Mouse (Mus musculus): ENCODE measurements around the gene Tubal3. TPM values are rescaled to one million over a fixed set of nuclear protein-coding genes. Genes with fewer than 3 reads are reported as not detected.

Tubal3 gene
- not detected in 2 replicates for polyA plus RNA-seq (2011; ENCODE audit: insufficient read depth, insufficient read length, low read depth, missing spikeins)

- no peak within 1 kb of the TSS for H3K27ac ChIP-seq (ENCODE audit: insufficient read depth, low read length)
Observed at GRCm38 (mm10) chr13:3917571-3918311, at the start of gene Tubal3, which contains the start of gene Net1. Tubal3 (plus strand) TSS chr13:3918274. Net1 (minus strand) TSS chr13:3918220.

GRCm38 (mm10) chr13:3869901-3870300 lies 48.2 kb upstream of the Tubal3 start:
- Histone ChIP-seq H3K36me3 (ENCODE audit: control insufficient read depth, insufficient read depth, low read length, poor library complexity, severe bottlenecking) (no peaks in the 10 kb centered on the region), H3K27me3 (ENCODE audit: control insufficient read depth, insufficient read depth, low read length, poor library complexity, severe bottlenecking) (no peaks in the 10 kb centered on the region), H3K9me3 (replicated peaks; ENCODE audit: control insufficient read depth, insufficient read depth, low read length, poor library complexity, severe bottlenecking) (no peaks in the 10 kb centered on the region), H3K27ac (ENCODE audit: insufficient read depth, low read length) (no peak overlapping the region), H3K9ac (ENCODE audit: low read depth, poor library complexity, severe bottlenecking) (no peak overlapping the region), H3K4me3 (ENCODE audit: low read depth, low read length) (no peak overlapping the region), H3K4me1 (ENCODE audit: control insufficient read depth, insufficient read depth, low read length) (no peaks in the 10 kb centered on the region)
- TF ChIP-seq POLR2A (IDR thresholded peaks at IDR 0.05; ENCODE audit: insufficient read depth, low read length) (no peak), CTCF (IDR thresholded peaks at IDR 0.05; ENCODE audit: low read depth, low read length) (no peak), EP300 (IDR thresholded peaks at IDR 0.05; ENCODE audit: insufficient read depth, low read depth, low read length) (no peak)

More at GRCm38 (mm10) chr13:3917571-3918311, at the start of gene Tubal3, which contains the start of gene Net1:
- Histone ChIP-seq H3K4me3 (ENCODE audit: low read depth, low read length) (peak within 1 kb of the TSS; percentile 87), H3K27me3 (ENCODE audit: control insufficient read depth, insufficient read depth, low read length, poor library complexity, severe bottlenecking) (no peaks in the 10 kb centered on the region), H3K36me3 (ENCODE audit: control insufficient read depth, insufficient read depth, low read length, poor library complexity, severe bottlenecking) (no peaks in the 10 kb centered on the region), H3K4me1 (ENCODE audit: control insufficient read depth, insufficient read depth, low read length) (no peaks in the 10 kb centered on the region), H3K9me3 (replicated peaks; ENCODE audit: control insufficient read depth, insufficient read depth, low read length, poor library complexity, severe bottlenecking) (0 out of 2 replicates have a peak, but pooled peaks cover 4% of the 10 kb centered on the region), H3K9ac (ENCODE audit: low read depth, poor library complexity, severe bottlenecking) (peak within 1 kb of the TSS; percentile 95)
- TF ChIP-seq EP300 (IDR thresholded peaks at IDR 0.05; ENCODE audit: insufficient read depth, low read depth, low read length) (no peak), POLR2A (IDR thresholded peaks at IDR 0.05; ENCODE audit: insufficient read depth, low read length) (peak; percentile 18)

GRCm38 (mm10) chr13:3872832-3873231 lies 45.2 kb upstream of the Tubal3 start:
- H3K4me1 ChIP-seq (ENCODE audit: control insufficient read depth, insufficient read depth, low read length) = no peaks in the 10 kb centered on the region
- no peak overlapping the region for H3K27ac ChIP-seq (ENCODE audit: insufficient read depth, low read length)
- no peaks in the 10 kb centered on the region for H3K27me3 ChIP-seq (ENCODE audit: control insufficient read depth, insufficient read depth, low read length, poor library complexity, severe bottlenecking)
- no peak for TF ChIP-seq EP300 (IDR thresholded peaks at IDR 0.05; ENCODE audit: insufficient read depth, low read depth, low read length)
- TF ChIP-seq CTCF (IDR thresholded peaks at IDR 0.05; ENCODE audit: low read depth, low read length) = no peak
- TF ChIP-seq POLR2A (IDR thresholded peaks at IDR 0.05; ENCODE audit: insufficient read depth, low read length) = no peak
- no peaks in the 10 kb centered on the region for H3K36me3 ChIP-seq (ENCODE audit: control insufficient read depth, insufficient read depth, low read length, poor library complexity, severe bottlenecking)
- H3K9ac ChIP-seq (ENCODE audit: low read depth, poor library complexity, severe bottlenecking) = no peak overlapping the region
- no peak overlapping the region for H3K4me3 ChIP-seq (ENCODE audit: low read depth, low read length)
- no peaks in the 10 kb centered on the region for H3K9me3 ChIP-seq (replicated peaks; ENCODE audit: control insufficient read depth, insufficient read depth, low read length, poor library complexity, severe bottlenecking)

GRCm38 (mm10) chr13:3876448-3876847 lies 41.6 kb upstream of the Tubal3 start:
- Histone ChIP-seq H3K4me1 (ENCODE audit: control insufficient read depth, insufficient read depth, low read length) (peaks cover 4% of the 10 kb centered on the region), H3K27ac (ENCODE audit: insufficient read depth, low read length) (no peak overlapping the region), H3K9me3 (replicated peaks; ENCODE audit: control insufficient read depth, insufficient read depth, low read length, poor library complexity, severe bottlenecking) (no peaks in the 10 kb centered on the region), H3K9ac (ENCODE audit: low read depth, poor library complexity, severe bottlenecking) (no peak overlapping the region), H3K4me3 (ENCODE audit: low read depth, low read length) (no peak overlapping the region), H3K36me3 (ENCODE audit: control insufficient read depth, insufficient read depth, low read length, poor library complexity, severe bottlenecking) (no peaks in the 10 kb centered on the region), H3K27me3 (ENCODE audit: control insufficient read depth, insufficient read depth, low read length, poor library complexity, severe bottlenecking) (no peaks in the 10 kb centered on the region)
- TF ChIP-seq POLR2A (IDR thresholded peaks at IDR 0.05; ENCODE audit: insufficient read depth, low read length) (no peak), CTCF (IDR thresholded peaks at IDR 0.05; ENCODE audit: low read depth, low read length) (no peak), EP300 (IDR thresholded peaks at IDR 0.05; ENCODE audit: insufficient read depth, low read depth, low read length) (no peak)

GRCm38 (mm10) chr13:3877185-3877584 lies 40.9 kb upstream of the Tubal3 start:
- TF ChIP-seq CTCF (IDR thresholded peaks at IDR 0.05; ENCODE audit: low read depth, low read length) = no peak
- no peak for TF ChIP-seq EP300 (IDR thresholded peaks at IDR 0.05; ENCODE audit: insufficient read depth, low read depth, low read length)
- no peak for TF ChIP-seq POLR2A (IDR thresholded peaks at IDR 0.05; ENCODE audit: insufficient read depth, low read length)
- H3K9me3 ChIP-seq (replicated peaks; ENCODE audit: control insufficient read depth, insufficient read depth, low read length, poor library complexity, severe bottlenecking) = no peaks in the 10 kb centered on the region
- H3K36me3 ChIP-seq (ENCODE audit: control insufficient read depth, insufficient read depth, low read length, poor library complexity, severe bottlenecking) = no peaks in the 10 kb centered on the region; the same call in 1 of the 2 replicates
- H3K27me3 ChIP-seq (ENCODE audit: control insufficient read depth, insufficient read depth, low read length, poor library complexity, severe bottlenecking) = no peaks in the 10 kb centered on the region
- no peak overlapping the region for H3K4me3 ChIP-seq (ENCODE audit: low read depth, low read length)
- no peak overlapping the region for H3K27ac ChIP-seq (ENCODE audit: insufficient read depth, low read length)
- no peak overlapping the region for H3K9ac ChIP-seq (ENCODE audit: low read depth, poor library complexity, severe bottlenecking)
- peaks cover 4% of the 10 kb centered on the region for H3K4me1 ChIP-seq (ENCODE audit: control insufficient read depth, insufficient read depth, low read length)

GRCm38 (mm10) chr13:3877679-3878220 lies 40.3 kb upstream of the Tubal3 start:
- no peak overlapping the region for H3K27ac ChIP-seq (ENCODE audit: insufficient read depth, low read length)
- TF ChIP-seq CTCF (IDR thresholded peaks at IDR 0.05; ENCODE audit: low read depth, low read length) = no peak
- TF ChIP-seq EP300 (IDR thresholded peaks at IDR 0.05; ENCODE audit: insufficient read depth, low read depth, low read length) = no peak
- TF ChIP-seq POLR2A (IDR thresholded peaks at IDR 0.05; ENCODE audit: insufficient read depth, low read length) = no peak
- H3K36me3 ChIP-seq (ENCODE audit: control insufficient read depth, insufficient read depth, low read length, poor library complexity, severe bottlenecking) = no peaks in the 10 kb centered on the region; the same call in 1 of the 2 replicates
- H3K9me3 ChIP-seq (replicated peaks; ENCODE audit: control insufficient read depth, insufficient read depth, low read length, poor library complexity, severe bottlenecking) = no peaks in the 10 kb centered on the region
- no peak overlapping the region for H3K9ac ChIP-seq (ENCODE audit: low read depth, poor library complexity, severe bottlenecking)
- H3K27me3 ChIP-seq (ENCODE audit: control insufficient read depth, insufficient read depth, low read length, poor library complexity, severe bottlenecking) = no peaks in the 10 kb centered on the region
- no peak overlapping the region for H3K4me3 ChIP-seq (ENCODE audit: low read depth, low read length)
- peaks cover 4% of the 10 kb centered on the region for H3K4me1 ChIP-seq (ENCODE audit: control insufficient read depth, insufficient read depth, low read length)
